Mouse (Mus musculus): ENCODE results near the gene Atg2a.

Atg2a gene

GRCm38 (mm10) chr19:6247526-6248300, 6.2 kb downstream of the Atg2a start:
- DNase-seq = no peak

GRCm38 (mm10) chr19:6253021-6253420, 11.6 kb downstream of the Atg2a start:
- no peak for DNase-seq

- peak; percentile 45 to 54 for DNase-seq
Observed at GRCm38 (mm10) chr19:6260428-6260827, 19.0 kb downstream of the Atg2a start.

- peak; percentile 16 to 29 for DNase-seq
Observed at GRCm38 (mm10) chr19:6260946-6261345, 19.5 kb downstream of the Atg2a start.

- peak in 1 of 2 experiments; percentile 15 for DNase-seq
Observed at GRCm38 (mm10) chr19:6261379-6261778, 19.9 kb downstream of the Atg2a start.

- peak; percentile 78 to 87 for DNase-seq
Observed at GRCm38 (mm10) chr19:6262222-6262621, 20.8 kb downstream of the Atg2a start.

- DNase-seq = peak in 1 of 2 experiments; percentile 31
Observed at GRCm38 (mm10) chr19:6262839-6263433, 21.5 kb downstream of the Atg2a start.

GRCm38 (mm10) chr19:6264200-6264599, 22.7 kb downstream of the Atg2a start:
- peak in 1 of 2 experiments; percentile 20 for DNase-seq

GRCm38 (mm10) chr19:6264945-6265344, 23.5 kb downstream of the Atg2a start:
- DNase-seq = no peak

GRCm38 (mm10) chr19:6265727-6266182, 24.3 kb downstream of the Atg2a start:
- DNase-seq = peak in 1 of 2 experiments; percentile 28

- peak; percentile 92 to 95 for DNase-seq
Observed at GRCm38 (mm10) chr19:6267306-6268169, 26.1 kb downstream of the Atg2a start.

GRCm38 (mm10) chr19:6268170-6268528, 26.7 kb downstream of the Atg2a start:
- peak; percentile 84 to 88 for DNase-seq

- DNase-seq = peak in 1 of 2 experiments; percentile 19
Observed at GRCm38 (mm10) chr19:6268670-6269132, 27.2 kb downstream of the Atg2a start.

- DNase-seq = peak in 1 of 2 experiments; percentile 13
Observed at GRCm38 (mm10) chr19:6269798-6270475, 28.5 kb downstream of the Atg2a start.

- DNase-seq = peak in 1 of 2 experiments; percentile 12
Observed at GRCm38 (mm10) chr19:6270661-6271060, 29.2 kb downstream of the Atg2a start.

- no peak for DNase-seq
Observed at GRCm38 (mm10) chr19:6271206-6271605, 29.7 kb downstream of the Atg2a start.

- no peak for DNase-seq
Observed at GRCm38 (mm10) chr19:6272053-6272452, 30.6 kb downstream of the Atg2a start.

GRCm38 (mm10) chr19:6272738-6273137, 31.3 kb downstream of the Atg2a start:
- DNase-seq = no peak

- DNase-seq = peak in 1 of 2 experiments; percentile 39
Observed at GRCm38 (mm10) chr19:6273592-6273991, 32.1 kb downstream of the Atg2a start.

GRCm38 (mm10) chr19:6273998-6274608, 32.6 kb downstream of the Atg2a start:
- DNase-seq = peak in 1 of 2 experiments; percentile 41

- DNase-seq = no peak
Observed at GRCm38 (mm10) chr19:6275740-6276389, 34.4 kb downstream of the Atg2a start.
